Mouse (Mus musculus) bone marrow macrophage, adult 2 months (primary cell): ENCODE results near the gene Rrm1.

ENCODE experiments used
- CTCF ChIP-seq: IDR thresholded peaks from 2 replicates; pipeline ENCODE4 v1.5.1; 2012; ENCODE audit warnings: low read depth, mild to moderate bottlenecking, low read length, moderate library complexity
- POLR2A ChIP-seq: IDR thresholded peaks from 2 replicates; pipeline ENCODE4 v1.6.1; 2012; ENCODE audit warnings: mild to moderate bottlenecking, low read depth, low read length, borderline replicate concordance

DNA sequence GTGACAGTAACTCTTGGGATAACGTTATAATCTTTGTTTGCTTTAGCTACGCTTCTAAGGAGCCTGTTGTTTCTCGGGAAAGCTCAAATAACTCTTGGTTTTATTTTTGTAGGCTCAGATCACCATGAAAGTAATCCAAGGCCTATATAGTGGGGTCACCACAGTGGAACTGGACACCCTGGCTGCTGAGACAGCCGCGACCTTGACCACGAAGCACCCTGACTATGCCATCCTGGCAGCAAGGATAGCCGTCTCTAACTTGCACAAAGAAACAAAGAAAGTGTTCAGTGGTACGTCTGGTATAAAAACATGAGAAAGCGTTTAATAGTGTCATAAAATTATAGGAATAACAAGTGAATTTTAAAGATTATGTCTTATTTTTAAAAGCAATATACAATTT is 4.9 kb downstream of the Rrm1 start:
- TF ChIP-seq CTCF (no peak), POLR2A (no peak)
